Mouse (Mus musculus) WW6 (cell line): ENCODE data around the gene Map4k2.

Experiments used
- DNase-seq: peaks from one replicate; pipeline ENCODE4 v3.0.0-alpha.2; 2013; ENCODE audit warnings: low read depth, low spot score

The Map4k2 gene

GRCm38 (mm10) chr19:6400096-6401086, 59.5 kb downstream of the Map4k2 start:
- no peak for DNase-seq

- DNase-seq, result peak; percentile 56
Observed at GRCm38 (mm10) chr19:6401131-6401815, 60.3 kb downstream of the Map4k2 start.

GRCm38 (mm10) chr19:6401951-6402350, 61.0 kb downstream of the Map4k2 start:
- no peak for DNase-seq

GRCm38 (mm10) chr19:6403869-6404268, 62.9 kb downstream of the Map4k2 start:
- DNase-seq, result no peak
